Mouse (Mus musculus) layer of hippocampus, adult 2 months (tissue): ENCODE measurements around the gene Zfp423. TPM values are rescaled to one million over a fixed set of nuclear protein-coding genes. Genes with fewer than 3 reads are reported as not detected.

Experiments
- DNase-seq, 2 experiments: peaks; one replicate each; pipeline ENCODE4 v3.0.0; 2022; ENCODE audit warnings: low spot score in 2 of 2
- H3K27ac ChIP-seq: fragments of 200-600 bp; 2 replicates; pipeline ENCODE4 v1.8.1; 2022
- H3K4me3 ChIP-seq: fragments of 200-600 bp; 2 replicates; pipeline ENCODE4 v1.8.1; 2022; ENCODE audit warnings: mild to moderate bottlenecking
- CTCF ChIP-seq: fragments of 200-600 bp; conservative IDR thresholded peaks from 2 replicates; pipeline ENCODE4 v1.8.1; 2022; ENCODE audit warnings: antibody characterized with exemption, mild to moderate bottlenecking, moderate library complexity
- total RNA-seq, 2 experiments: library from RNA; stranded (reverse); gene quantifications; 2 replicates each; pipeline ENCODE4 v1.2.3; 2021

The Zfp423 gene
- total RNA-seq, 2 experiments from 2014 or later, result 24.0 to 26.6 TPM

- Histone ChIP-seq H3K27ac (peak overlapping the region; percentile 81), H3K4me3 (no peak overlapping the region)
- no peak for DNase-seq
- no peak for TF ChIP-seq CTCF
Observed at GRCm38 (mm10) chr8:87939308-87939936, 20.0 kb downstream of the Zfp423 start.

- Histone ChIP-seq H3K4me3 (no peak overlapping the region), H3K27ac (peak overlapping the region; percentile 81)
- peak; percentile 49 to 64 for DNase-seq
- TF ChIP-seq CTCF, result no peak
Observed at GRCm38 (mm10) chr8:87938351-87939232, 20.8 kb downstream of the Zfp423 start.

DNA sequence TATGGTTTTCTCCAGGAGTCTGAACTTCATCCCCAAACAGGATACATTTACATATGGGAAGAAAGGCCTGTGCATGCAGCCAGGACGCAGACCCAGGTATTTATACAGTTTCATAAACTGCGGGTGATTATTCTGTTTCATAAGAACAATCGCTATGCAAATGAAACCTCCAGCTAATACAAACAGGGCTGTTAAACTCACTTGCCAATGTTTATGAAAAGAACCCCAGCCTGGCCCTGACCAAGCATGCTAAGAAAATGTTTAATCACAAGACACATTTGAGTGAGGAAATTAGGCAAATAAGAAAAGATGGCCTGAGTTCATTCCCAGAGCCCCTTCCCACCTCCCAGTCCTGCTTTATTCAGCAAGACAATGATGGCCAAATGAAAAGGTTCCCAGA, 22.2 kb downstream of the Zfp423 start:
- Histone ChIP-seq H3K27ac (peak overlapping the region; percentile 81; the same call in 1 of the 2 replicates), H3K4me3 (no peak overlapping the region)
- no peak for DNase-seq
- TF ChIP-seq CTCF, result no peak

- no peak for DNase-seq
- no peak overlapping the region for H3K27ac ChIP-seq
- H3K4me3 ChIP-seq, result no peak overlapping the region
- no peak for TF ChIP-seq CTCF
Observed at GRCm38 (mm10) chr8:87935088-87935680, 24.2 kb downstream of the Zfp423 start.

GRCm38 (mm10) chr8:87934175-87934574, 25.2 kb downstream of the Zfp423 start:
- DNase-seq, result no peak
- no peak overlapping the region for H3K4me3 ChIP-seq
- no peak overlapping the region for H3K27ac ChIP-seq
- no peak for TF ChIP-seq CTCF

GRCm38 (mm10) chr8:87933752-87934151, 25.6 kb downstream of the Zfp423 start:
- no peak overlapping the region for H3K27ac ChIP-seq
- H3K4me3 ChIP-seq, result no peak overlapping the region
- no peak for DNase-seq
- no peak for TF ChIP-seq CTCF

DNA sequence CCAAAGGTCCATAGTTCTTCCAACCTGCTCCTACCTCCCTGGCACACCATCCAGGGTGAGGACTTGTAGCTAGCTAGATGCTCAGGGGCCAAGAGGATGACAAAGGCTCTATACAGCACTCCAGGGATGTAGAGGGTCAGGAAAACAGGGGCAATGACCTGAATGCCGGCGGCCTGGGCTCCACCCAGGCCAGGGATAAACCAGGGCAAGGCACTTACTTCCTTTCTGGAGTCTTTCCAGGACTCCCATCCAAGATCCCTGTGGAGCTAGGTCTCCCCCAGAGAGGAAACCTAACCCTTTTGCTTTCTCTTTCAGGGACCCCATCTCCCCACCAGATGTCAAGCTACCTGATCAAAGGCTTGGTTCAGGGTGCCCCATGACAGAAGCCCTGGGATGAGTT, 30.5 kb downstream of the Zfp423 start:
- DNase-seq, result no peak
- Histone ChIP-seq H3K27ac (no peak overlapping the region), H3K4me3 (no peak overlapping the region)
- TF ChIP-seq CTCF, result no peak

DNA sequence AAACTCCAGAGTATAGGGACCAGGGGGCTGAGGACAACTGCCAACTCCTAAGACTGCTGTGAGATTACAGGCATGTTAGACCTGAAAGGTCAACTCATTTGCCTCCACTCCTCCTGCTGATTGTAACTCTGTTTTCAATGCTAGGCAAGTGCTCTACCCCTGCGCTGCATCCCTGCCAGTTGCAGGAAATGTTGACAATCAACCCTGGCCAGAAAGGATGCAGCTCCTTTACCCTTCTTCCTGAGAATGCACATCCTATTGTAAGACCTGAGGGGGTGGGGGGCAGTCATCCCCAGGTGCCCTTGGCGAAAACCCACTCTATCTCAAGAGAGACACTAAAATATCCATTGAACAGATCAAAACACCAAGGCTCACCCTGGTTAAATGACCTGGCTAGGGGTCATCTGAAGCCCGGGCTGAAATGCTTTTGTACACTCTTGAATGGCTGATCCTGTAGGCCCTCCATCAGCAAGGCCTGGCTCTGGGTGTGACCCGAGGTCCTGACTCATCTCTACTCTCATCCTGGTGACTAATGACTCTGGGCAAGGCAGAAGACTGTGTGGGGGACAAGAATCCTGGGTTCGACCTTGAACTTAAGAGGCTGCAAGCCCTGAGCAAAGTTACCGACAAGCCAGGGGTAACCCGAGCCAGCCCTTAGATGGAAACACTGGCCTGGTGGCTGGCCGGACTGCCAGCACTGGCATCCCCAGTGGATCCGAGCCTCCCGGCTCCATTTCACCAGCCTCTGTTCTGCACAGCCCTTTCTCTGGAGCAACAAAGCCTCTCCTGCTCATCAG, 32.2 kb downstream of the Zfp423 start:
- Histone ChIP-seq H3K27ac (no peak overlapping the region), H3K4me3 (no peak overlapping the region)
- no peak for TF ChIP-seq CTCF
- no peak for DNase-seq

DNA sequence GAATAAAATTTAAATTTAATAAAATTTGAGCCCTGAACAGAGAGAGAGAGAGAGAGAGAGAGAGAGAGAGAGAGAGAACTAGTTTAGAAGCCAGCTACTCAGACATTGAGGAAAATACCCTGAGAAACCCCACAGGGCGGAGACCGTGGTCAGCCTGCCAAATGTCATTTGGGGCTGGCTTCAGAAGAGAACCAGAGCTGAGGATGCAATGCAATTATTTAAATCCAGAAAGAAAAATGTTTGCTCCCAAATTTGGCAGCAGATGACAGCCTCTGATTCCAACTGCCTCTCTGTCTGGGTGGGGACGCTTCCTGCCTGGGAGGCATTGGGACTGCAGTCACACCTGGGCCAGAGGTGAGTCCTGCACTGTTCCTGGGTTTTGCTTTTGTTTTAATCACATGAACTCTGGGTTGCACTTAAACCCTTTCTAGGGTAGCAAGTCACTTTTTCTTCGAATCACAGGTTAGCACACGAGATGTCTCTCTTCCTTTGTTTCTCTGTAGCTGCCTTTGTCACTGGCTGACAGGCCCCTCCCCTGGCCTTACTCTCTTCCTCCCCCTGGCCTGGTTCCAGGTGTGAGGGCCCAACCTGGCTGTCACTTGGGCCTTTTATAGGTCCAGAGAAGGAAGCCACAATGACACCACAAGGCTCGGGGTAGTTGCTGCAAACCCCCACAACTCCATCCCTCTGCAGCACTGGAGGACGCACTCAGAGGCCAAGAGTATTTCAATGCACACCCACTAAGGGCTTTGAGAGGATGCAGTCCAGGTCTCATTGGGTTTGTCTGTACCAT, 33.1 kb downstream of the Zfp423 start:
- H3K27ac ChIP-seq, result no peak overlapping the region
- H3K4me3 ChIP-seq, result no peak overlapping the region
- DNase-seq, result no peak
- TF ChIP-seq CTCF, result no peak

DNA sequence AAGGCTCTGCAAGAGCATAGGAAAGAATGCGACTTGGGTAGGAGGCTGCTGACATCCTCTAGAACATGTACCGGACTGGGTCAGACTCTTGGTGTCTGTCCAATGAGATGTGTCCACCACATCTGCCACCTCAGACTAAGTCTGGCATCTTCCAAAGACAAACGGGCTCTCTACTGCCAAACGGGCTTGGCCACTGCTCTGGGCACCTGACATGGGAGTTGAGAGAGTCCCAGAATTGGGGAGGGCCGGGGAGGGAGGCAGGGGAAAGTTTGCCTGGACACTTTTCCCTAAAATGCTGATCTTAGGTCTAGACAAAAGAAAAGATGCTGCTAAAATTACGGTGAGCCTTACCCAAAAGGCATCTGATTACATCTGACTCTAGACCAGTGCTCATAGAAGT, 36.5 kb downstream of the Zfp423 start:
- Histone ChIP-seq H3K27ac (no peak overlapping the region), H3K4me3 (no peak overlapping the region)
- TF ChIP-seq CTCF, result no peak
- DNase-seq, result no peak

DNA sequence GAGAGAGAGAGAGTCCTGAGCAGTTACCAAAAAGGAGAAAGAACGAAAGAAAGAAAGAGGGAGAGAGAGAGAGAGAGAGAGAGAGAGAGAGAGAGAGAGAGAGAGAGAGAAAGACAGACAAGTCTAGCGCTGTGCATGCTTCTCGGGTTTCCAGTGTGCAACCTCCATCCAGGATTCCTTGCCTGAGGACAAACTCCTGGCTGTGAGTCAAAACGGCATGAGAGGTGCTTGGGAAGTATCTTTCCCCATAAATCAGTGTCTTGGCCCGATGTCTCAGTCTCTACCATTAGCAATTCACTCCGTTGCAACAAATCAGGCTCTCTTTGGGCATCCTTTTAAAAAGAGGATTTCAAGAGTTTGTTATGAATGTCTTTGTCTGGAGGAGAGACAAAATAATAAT, 36.9 kb downstream of the Zfp423 start:
- no peak for TF ChIP-seq CTCF
- no peak for DNase-seq

DNA sequence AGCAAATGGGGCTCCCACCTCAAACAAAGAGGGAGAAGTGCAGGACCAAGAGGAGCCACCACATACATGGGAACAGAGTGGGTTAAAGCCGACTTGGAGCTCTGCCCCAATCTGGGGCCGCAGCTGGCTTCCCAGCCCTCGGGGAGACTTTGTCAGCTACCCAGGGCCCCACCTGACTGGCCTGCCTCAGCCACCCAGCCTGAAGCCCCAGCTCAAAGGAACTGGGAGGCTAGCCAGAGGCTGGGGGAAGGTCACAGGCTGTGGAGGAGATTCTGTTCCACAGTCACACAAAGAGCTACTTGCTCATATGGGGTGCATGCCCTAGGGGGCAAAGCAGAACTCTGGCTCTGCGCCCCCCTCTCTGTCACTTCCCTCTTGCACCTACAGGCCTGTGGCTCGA, 41.4 kb downstream of the Zfp423 start:
- H3K27ac ChIP-seq, result no peak overlapping the region
- H3K4me3 ChIP-seq, result no peak overlapping the region
- no peak for TF ChIP-seq CTCF
- peak; percentile 9 to 17 for DNase-seq

More for the DNA sequence above, 36.9 kb downstream of the Zfp423 start:
- H3K27ac ChIP-seq, result no peak overlapping the region
- no peak overlapping the region for H3K4me3 ChIP-seq
